Mouse (Mus musculus): ENCODE results near the gene Slc38a7. TPM values are rescaled to one million over a fixed set of nuclear protein-coding genes. Genes with fewer than 3 reads are reported as not detected.
"Not testable (repeated sequence)": the region's sequence is repeated elsewhere in the genome, so short reads cannot be mapped to it uniquely, and the experiment has no call there.

Gene Slc38a7
- total RNA-seq, 1 experiment from 2014 or later: 5.0 TPM

- no peak for ATAC-seq (replicated peaks; ENCODE audit: insufficient number of reproducible peaks, low FRiP score, low TSS enrichment, poor library complexity, severe bottlenecking)
Measured at GRCm38 (mm10) chr8:95818211-95818610, 35.1 kb downstream of the Slc38a7 start.

DNA sequence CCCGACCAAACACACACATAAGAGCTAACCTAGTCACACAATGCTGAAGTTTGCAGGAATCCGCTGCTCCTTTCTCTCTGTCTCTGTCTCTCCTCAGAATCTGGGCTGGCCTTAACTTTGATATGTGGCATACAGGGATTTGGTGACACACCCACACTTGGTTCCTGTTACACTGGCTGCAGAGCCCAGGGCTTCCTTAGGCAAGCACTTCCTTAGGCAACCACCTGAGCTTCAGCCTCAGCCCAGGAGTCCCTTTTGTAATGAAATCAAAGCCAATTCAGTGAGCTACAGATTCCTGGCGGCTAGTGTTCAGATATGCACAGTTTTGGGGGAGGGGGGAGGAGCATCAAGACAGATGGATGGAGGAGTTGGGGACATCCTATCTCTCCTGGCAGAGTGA lies 35.7 kb downstream of the Slc38a7 start:
- no peak for ATAC-seq (replicated peaks; ENCODE audit: insufficient number of reproducible peaks, low FRiP score, low TSS enrichment, poor library complexity, severe bottlenecking)

GRCm38 (mm10) chr8:95816044-95816708 lies 37.2 kb downstream of the Slc38a7 start:
- ATAC-seq (replicated peaks; ENCODE audit: insufficient number of reproducible peaks, low FRiP score, low TSS enrichment, poor library complexity, severe bottlenecking): no peak

DNA sequence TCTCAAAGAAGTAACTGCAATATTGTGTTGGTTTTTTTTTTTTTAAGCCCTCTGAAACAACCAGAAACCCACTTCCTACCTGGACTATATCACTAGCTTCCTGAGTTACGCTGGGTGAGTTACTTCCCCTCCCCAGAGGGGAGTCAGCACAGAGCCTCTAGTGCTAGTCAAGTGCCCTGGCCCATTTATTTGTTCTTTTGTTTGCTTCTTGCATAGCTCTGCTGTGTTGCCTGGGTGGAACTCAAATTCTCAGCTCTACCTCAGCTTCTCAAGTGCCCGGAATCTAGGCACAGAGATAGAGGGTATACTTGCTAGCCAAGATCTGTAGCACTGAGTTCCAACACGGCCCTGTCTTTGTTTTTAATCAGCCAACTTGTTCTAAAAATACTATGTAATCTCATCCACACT lies 43.2 kb downstream of the Slc38a7 start:
- no peak for ATAC-seq (replicated peaks; ENCODE audit: insufficient number of reproducible peaks, low FRiP score, low TSS enrichment, poor library complexity, severe bottlenecking)

- ATAC-seq (replicated peaks; ENCODE audit: insufficient number of reproducible peaks, low FRiP score, low TSS enrichment, poor library complexity, severe bottlenecking): no peak
Measured at GRCm38 (mm10) chr8:95809116-95809515, 44.2 kb downstream of the Slc38a7 start.

GRCm38 (mm10) chr8:95808631-95809030 lies 44.7 kb downstream of the Slc38a7 start:
- ATAC-seq (replicated peaks; ENCODE audit: insufficient number of reproducible peaks, low FRiP score, low TSS enrichment, poor library complexity, severe bottlenecking): no peak

- peak; percentile 89 for ATAC-seq (replicated peaks; ENCODE audit: insufficient number of reproducible peaks, low FRiP score, low TSS enrichment, poor library complexity, severe bottlenecking)
Measured at GRCm38 (mm10) chr8:95807861-95808260, 45.5 kb downstream of the Slc38a7 start.

GRCm38 (mm10) chr8:95807331-95807843 lies 46.0 kb downstream of the Slc38a7 start, which contains the start of gene Cnot1:
Gene Cnot1, minus strand, starts transcription at chr8:95807464.
- peak; percentile 82 for ATAC-seq (replicated peaks; ENCODE audit: insufficient number of reproducible peaks, low FRiP score, low TSS enrichment, poor library complexity, severe bottlenecking)

- no peak for ATAC-seq (replicated peaks; ENCODE audit: insufficient number of reproducible peaks, low FRiP score, low TSS enrichment, poor library complexity, severe bottlenecking)
Measured at GRCm38 (mm10) chr8:95806461-95807191, 46.7 kb downstream of the Slc38a7 start.

DNA sequence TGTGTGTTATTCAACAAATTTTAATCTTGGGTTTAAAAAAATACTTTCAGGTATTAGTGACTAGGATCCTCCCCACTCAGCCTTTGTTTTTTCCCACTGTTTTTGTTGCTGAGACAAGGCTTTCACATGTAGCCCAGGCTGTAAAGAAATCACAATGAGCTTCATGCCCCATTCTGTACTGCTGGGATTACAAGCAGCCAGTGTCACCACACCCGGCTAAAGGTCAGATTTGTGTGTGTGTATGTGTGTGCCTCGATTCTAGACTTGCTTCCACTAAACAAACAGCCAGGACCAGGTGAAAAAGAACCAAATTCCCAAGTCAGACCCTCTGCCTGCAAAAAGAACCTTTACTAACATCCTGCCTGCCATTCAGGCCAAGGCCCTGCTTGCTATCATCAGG lies 47.9 kb downstream of the Slc38a7 start:
- no peak for ATAC-seq (replicated peaks; ENCODE audit: insufficient number of reproducible peaks, low FRiP score, low TSS enrichment, poor library complexity, severe bottlenecking)

- ATAC-seq (replicated peaks; ENCODE audit: insufficient number of reproducible peaks, low FRiP score, low TSS enrichment, poor library complexity, severe bottlenecking): no peak
Measured at GRCm38 (mm10) chr8:95802231-95802630, 51.1 kb downstream of the Slc38a7 start.

GRCm38 (mm10) chr8:95801476-95802064 lies 51.8 kb downstream of the Slc38a7 start:
- no peak for ATAC-seq (replicated peaks; ENCODE audit: insufficient number of reproducible peaks, low FRiP score, low TSS enrichment, poor library complexity, severe bottlenecking)

DNA sequence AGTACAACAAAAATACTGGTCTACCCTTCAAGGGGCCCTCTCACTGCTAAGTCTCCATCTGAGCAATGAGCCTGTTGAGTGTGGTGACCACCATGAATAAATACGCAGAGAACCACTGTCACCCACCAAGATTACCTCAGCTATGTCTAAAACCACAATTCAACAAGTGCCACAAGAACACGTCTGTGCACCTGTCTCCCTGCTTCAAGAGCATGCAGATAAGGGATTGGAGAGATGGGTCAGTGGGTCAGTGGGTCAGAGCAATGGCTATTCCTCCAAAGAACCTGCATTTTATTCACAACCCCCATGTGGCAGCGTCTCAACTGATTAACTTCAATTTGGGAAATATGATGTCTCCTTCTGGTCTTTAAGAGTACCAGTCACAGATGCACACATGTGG lies 53.0 kb downstream of the Slc38a7 start:
- no peak for ATAC-seq (replicated peaks; ENCODE audit: insufficient number of reproducible peaks, low FRiP score, low TSS enrichment, poor library complexity, severe bottlenecking)

DNA sequence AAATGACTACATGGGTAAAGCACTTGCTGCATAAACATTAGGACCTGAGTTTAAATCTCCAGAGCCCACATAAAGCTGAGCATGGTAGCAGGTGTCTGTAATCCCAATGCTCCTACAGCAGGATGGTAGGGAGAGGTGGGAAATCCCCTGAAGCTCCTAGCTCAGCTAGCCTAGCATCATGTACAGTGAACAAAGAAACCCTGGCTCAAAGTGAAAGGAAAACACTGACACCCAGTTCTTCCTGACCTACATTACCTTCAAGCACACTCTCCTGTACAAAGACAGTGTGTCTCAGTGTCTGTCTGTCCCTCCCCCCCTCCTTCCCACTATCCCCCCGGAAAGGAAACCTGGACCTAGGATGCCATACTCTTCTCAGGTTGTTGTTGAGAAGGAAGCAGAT lies 53.4 kb downstream of the Slc38a7 start:
- ATAC-seq (replicated peaks; ENCODE audit: insufficient number of reproducible peaks, low FRiP score, low TSS enrichment, poor library complexity, severe bottlenecking): no peak

DNA sequence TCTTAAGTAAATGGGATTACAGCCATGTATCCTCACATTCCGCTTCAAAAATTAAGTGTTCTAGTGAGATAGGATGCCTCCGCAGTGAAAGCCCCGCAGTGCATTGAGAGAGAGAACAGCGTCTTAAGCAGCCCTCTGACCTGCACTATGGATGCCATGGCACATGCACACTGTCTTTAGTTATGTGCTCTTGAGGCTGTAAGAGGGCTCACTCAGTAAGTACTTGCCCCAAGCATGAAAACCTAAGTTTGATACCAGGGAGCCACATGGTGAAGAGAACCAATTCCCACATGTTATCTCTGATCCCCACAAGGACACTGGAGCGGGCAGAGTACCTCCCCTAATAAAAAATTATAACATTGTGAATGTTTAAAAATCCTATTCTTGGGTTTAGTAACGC lies 54.2 kb downstream of the Slc38a7 start:
- ATAC-seq (replicated peaks; ENCODE audit: insufficient number of reproducible peaks, low FRiP score, low TSS enrichment, poor library complexity, severe bottlenecking): no peak

- ATAC-seq (replicated peaks; ENCODE audit: insufficient number of reproducible peaks, low FRiP score, low TSS enrichment, poor library complexity, severe bottlenecking): not testable (repeated sequence)
Measured at GRCm38 (mm10) chr8:95795333-95796061, 57.8 kb downstream of the Slc38a7 start.

Measured in monocyte, adult 5-6 weeks (primary cell).